Mouse (Mus musculus) left cerebral cortex, postnatal 36 days (tissue): ENCODE measurements around the gene Spata5. TPM values are rescaled to one million over a fixed set of nuclear protein-coding genes. Genes with fewer than 3 reads are reported as not detected.
"Not testable (repeated sequence)": the region's sequence is repeated elsewhere in the genome, so short reads cannot be mapped to it uniquely, and the experiment has no call there.

Source experiments
- DNase-seq, 2 experiments: peaks; one replicate each; pipeline ENCODE4 v3.0.0; 2021 to 2022; ENCODE audit warnings: low spot score in 2 of 2, mixed read lengths in 1 of 2
- intact Hi-C: fragments of 180-260 bp; cut with DNase I; formaldehyde crosslinking; loops from one replicate; pipeline ENCODE4 v1.15.1; 2025
- total RNA-seq, 2 experiments: library from RNA; stranded (reverse); gene quantifications; 2 replicates each; pipeline ENCODE4 v1.2.3; 2021

Gene Spata5
- total RNA-seq, 2 experiments from 2014 or later = 21.5 to 25.4 TPM

DNA sequence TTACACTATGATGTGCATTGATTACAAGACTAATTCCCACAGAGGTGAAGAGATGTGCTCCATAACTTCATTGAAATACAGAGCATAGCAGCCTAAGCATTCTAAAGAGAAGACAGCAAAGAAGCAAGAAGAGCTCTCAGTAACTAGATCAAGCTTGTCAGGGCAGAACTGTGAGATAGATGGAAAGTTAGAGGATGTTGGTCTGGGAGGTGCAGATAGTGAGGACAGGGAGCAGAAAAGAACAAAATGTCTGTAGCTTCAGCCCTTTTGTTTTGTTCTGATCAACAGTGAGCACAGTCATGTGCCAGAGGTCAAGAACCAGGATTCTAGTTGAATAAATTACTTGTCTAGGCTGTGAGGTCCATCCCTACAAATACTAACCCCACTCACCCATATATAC, 68.5 kb downstream of the Spata5 start:
- no peak for DNase-seq
- intact Hi-C loops = no loop called here

DNA sequence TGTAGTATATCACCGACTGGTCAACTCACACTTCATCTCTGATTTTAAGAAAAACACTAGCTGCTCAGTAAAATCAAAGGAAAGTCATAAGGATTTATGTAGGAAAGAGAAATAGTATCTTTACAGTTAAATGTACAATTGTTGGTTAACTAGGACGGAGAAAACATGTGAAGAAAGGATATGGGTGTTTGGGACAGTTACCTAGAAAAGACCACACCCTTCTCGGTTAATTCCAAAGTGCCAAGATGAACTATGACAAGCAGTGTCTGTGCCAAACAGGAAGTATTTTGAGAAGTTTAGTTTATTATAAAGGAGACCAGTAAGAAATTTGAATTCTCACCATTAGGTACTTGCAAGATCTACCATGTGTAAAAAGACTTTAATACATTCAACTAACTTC, 70.3 kb downstream of the Spata5 start:
- no peak for DNase-seq
- intact Hi-C loops = no loop called here

- no peak for DNase-seq
Observed at GRCm38 (mm10) chr3:37500939-37501338, 81.2 kb downstream of the Spata5 start.

GRCm38 (mm10) chr3:37502552-37502951, 82.9 kb downstream of the Spata5 start:
- intact Hi-C loops = no loop called here
- no peak for DNase-seq

More at GRCm38 (mm10) chr3:37500939-37501338, 81.2 kb downstream of the Spata5 start:
- intact Hi-C loops = no loop called here

DNA sequence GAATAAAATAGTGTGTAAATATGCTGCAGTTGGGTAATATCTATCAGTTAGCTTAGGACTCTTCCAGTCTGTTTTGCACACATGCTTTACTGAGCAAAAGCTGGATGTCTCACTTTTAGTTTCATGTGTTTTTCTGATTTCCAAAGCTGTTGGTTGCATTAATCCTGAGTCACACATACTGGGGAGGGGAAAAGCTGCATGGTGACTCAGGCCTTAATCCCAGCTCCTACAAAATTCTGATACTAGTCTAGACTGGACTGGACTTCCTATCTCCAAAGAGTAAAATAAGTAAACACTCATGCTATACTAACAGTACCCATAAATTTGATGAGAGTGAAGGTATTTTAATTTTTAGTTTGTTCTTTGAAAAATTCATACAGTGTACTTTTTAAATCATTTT, 84.2 kb downstream of the Spata5 start:
- intact Hi-C loops = no loop called here
- no peak for DNase-seq

- intact Hi-C loops = no loop called here
- DNase-seq = no peak
Observed at GRCm38 (mm10) chr3:37510055-37511032, 90.6 kb downstream of the Spata5 start.

GRCm38 (mm10) chr3:37515485-37515884, 95.8 kb downstream of the Spata5 start:
- no peak for DNase-seq
- intact Hi-C loops = no loop called here

- intact Hi-C loops = no loop called here
- no peak for DNase-seq
Observed at GRCm38 (mm10) chr3:37516379-37516778, 96.7 kb downstream of the Spata5 start.

- intact Hi-C loops = no loop called here
- no peak for DNase-seq
Observed at GRCm38 (mm10) chr3:37518611-37519010, 98.9 kb downstream of the Spata5 start.

GRCm38 (mm10) chr3:37520334-37521023, 100.8 kb downstream of the Spata5 start:
- no peak for DNase-seq
- intact Hi-C loops = no loop called here

DNA sequence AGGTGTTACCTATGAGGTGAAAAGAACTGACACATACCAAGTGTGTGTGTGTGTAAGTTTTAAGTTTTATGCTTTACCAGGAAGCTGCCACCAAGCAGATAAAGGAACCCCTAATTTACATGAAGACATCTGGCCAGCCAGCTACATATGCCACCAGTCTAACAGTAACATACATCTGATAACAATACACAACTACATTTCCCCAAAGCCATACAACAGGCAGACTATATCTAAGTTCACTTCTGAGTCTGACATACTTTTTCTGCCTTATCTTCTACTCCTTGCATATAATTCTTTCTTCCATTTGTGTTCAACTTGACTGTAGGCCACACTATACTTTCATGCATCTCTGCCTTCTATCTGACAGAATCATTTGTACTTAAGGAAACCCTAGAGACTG, 112.4 kb downstream of the Spata5 start:
- no peak for DNase-seq
- intact Hi-C loops = no loop called here

DNA sequence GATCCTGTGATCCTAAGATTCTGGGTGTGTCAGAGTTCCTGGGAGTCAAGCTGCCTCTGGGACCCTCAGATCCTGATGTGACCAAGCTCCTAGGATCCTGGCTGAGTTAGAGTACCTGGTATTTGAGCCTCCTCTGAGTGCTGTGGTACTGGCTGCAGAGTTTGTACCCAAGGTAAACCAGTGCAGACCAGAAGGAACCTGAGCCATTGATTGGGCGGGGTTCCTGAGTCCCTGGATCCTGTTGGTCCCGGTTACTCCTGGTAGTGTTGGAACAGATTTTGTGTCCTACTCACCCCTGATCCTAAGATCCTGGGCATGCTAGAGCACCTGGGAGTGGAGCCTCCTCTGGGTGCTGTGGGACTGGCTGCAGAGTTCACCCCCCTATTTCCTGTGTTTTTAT, 121.0 kb downstream of the Spata5 start:
- DNase-seq, intact Hi-C loops: not testable (repeated sequence)

GRCm38 (mm10) chr3:37546351-37546750, 126.7 kb downstream of the Spata5 start:
- intact Hi-C loops = no loop called here
- DNase-seq = no peak

GRCm38 (mm10) chr3:37550190-37550589, 130.5 kb downstream of the Spata5 start:
- DNase-seq = no peak
- intact Hi-C loops = no loop called here

DNA sequence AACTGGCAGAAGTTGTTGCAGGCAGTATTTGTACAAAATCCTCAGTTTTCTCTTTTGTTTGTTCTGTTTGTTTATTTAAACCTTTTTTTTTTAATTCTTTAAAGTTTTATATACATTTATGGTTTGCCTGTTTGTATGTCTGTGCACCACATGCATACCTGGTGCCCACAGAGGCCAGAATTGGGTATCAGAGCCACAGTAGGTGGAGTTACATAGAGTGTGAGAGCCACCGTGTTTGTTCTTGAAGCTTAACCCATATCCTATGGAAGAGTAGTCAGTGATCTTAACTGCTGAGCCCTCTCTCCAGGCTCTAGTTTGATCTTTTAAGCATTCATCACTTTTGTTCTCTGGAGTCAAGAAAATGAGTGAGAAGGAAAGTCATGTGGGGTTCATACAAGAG, 130.9 kb downstream of the Spata5 start:
- no peak for DNase-seq
- intact Hi-C loops = no loop called here

GRCm38 (mm10) chr3:37551486-37551885, 131.8 kb downstream of the Spata5 start:
- intact Hi-C loops = no loop called here
- no peak for DNase-seq

GRCm38 (mm10) chr3:37552244-37552643, 132.5 kb downstream of the Spata5 start:
- intact Hi-C loops = no loop called here
- DNase-seq = no peak

DNA sequence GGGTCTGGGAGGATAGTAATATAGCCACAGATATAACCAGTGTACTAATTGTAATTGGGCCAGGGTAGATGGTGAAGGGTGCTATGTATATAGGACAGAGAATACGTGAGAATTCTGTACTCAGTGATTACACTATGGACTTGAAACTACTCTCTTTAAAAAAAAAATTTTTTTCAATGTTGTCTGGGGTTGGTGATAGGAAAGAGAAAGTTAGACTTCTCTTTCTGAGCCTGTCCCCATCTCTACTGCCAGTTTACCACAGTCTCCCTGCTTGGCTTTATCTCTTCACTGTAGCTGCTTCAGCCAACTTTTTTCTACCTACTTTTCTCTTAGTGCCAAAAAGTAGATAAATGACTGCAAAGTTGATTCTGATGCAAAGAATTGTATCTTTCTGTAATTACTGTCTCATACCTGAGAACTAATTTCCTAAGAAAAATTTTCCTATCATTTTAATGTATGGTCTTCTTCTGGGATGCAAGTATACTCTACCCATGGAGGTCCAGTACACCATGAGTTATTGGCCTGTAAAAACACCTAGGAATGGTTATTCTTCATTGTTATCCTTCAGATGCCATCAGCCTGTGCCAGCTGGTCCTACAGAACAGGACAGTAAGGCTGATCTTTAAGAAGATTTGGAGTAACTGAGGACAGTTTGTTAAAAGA, 133.8 kb downstream of the Spata5 start:
- intact Hi-C loops = no loop called here
- no peak for DNase-seq

GRCm38 (mm10) chr3:37556412-37557113, 136.9 kb downstream of the Spata5 start:
- intact Hi-C loops = no loop called here
- DNase-seq = no peak
